Mouse (Mus musculus) thymus, adult 2 months (tissue): ENCODE results near the gene Ms4a7.

Experiments
- CTCF ChIP-seq: fragments of 200-500 bp; IDR thresholded peaks from 2 replicates; pipeline ENCODE4 v1.5.1; 2012; ENCODE audit warnings: mild to moderate bottlenecking, control low read depth, low read length, moderate library complexity, borderline replicate concordance; ENCODE audit not compliant: control insufficient read depth, poor library complexity, insufficient read depth; ENCODE audit errors: extremely low read depth
- POLR2A ChIP-seq: fragments of 200-500 bp; IDR thresholded peaks from 2 replicates; pipeline ENCODE4 v1.6.1; 2012; ENCODE audit warnings: mild to moderate bottlenecking, low read length, control low read depth, moderate library complexity; ENCODE audit not compliant: control insufficient read depth, poor library complexity, insufficient read depth; ENCODE audit errors: extremely low read depth

DNA sequence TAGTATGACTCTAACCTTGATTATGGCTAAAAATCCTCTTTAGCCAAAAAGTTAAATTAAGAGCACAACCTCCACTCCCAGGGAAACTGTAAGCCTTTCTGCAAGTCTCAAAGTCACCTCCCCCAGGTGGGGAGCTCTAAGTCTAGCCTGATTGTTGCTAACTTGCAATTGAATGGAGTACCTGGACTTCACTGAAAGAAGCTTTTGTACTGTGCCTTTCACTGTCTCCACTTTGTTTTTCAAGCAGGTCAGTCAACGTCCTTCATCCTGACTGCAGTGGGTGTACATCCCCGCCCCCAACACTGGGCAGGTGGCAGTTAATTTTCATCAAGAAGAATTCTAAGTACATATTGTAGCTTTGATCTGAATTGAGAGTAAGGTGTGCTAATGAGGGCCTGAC is 37.0 kb downstream of the Ms4a7 start:
- TF ChIP-seq CTCF, result no peak
- TF ChIP-seq POLR2A, result no peak
